Mouse (Mus musculus): Measurements from ENCODE around the gene Pepd. TPM values are rescaled to one million over a fixed set of nuclear protein-coding genes. Genes with fewer than 3 reads are reported as not detected.

Pepd gene
- polyA plus RNA-seq, 1 experiment from 2014 or later = 128 TPM

GRCm38 (mm10) chr7:34910096-34911066 is 1.8 kb upstream of the Pepd start:
- ATAC-seq (no peak), DNase-seq (ENCODE audit: low read depth, low spot score) (no peak)

GRCm38 (mm10) chr7:34913956-34914355 is 1.8 kb downstream of the Pepd start:
- in situ Hi-C loops (cut with MboI; ENCODE audit: low pct_unique_long_range_greater_than_20kb) = no loop called here
- ChIA-PET POLR2A (interaction anchor here (1.7 kb wide), 1 partner anchor 11 kb away, joined by 5 read pairs; no protein-coding TSS in a partner anchor), CTCF (interaction anchor here (1.2 kb wide), 1 partner anchor 17 kb away, joined by 3 read pairs; no protein-coding TSS in a partner anchor)
- ATAC-seq (no peak), DNase-seq (ENCODE audit: low read depth, low spot score) (no peak)
- H3K27me3 ChIP-seq = no peaks in the 10 kb centered on the region
- no peak for TF ChIP-seq CTCF (IDR thresholded peaks at IDR 0.05)

More at GRCm38 (mm10) chr7:34910096-34911066, 1.8 kb upstream of the Pepd start:
- ChIA-PET CTCF (no interaction called here), POLR2A (no interaction called here)
- in situ Hi-C loops (cut with MboI; ENCODE audit: low pct_unique_long_range_greater_than_20kb) = no loop called here
- H3K27me3 ChIP-seq = no peaks in the 10 kb centered on the region
- TF ChIP-seq CTCF (IDR thresholded peaks at IDR 0.05) = no peak

DNA sequence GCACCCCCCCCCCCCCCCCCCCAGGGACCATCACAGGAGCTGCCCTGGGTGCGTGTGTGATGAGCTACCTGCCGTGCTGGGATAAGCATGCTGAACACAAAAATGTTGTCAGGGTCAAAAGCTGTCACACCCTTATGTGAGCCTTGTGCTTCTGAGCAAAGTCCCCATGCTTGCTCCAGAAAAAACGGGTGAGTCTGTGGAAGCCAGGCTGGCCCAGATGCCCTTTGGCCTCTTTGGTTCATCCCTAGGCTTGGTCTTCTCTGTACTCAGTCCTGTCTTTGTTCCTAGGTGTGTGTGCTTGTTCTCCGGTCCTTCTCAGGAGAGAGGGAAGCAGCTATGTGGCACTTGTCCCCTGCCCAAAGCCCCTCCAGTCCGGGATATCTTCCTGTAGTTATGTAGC is 3.4 kb downstream of the Pepd start:
- ChIA-PET POLR2A (interaction anchor here (1.7 kb wide), 1 partner anchor 9 kb away, joined by 5 read pairs; no protein-coding TSS in a partner anchor), CTCF (interaction anchor here (1.1 to 1.6 kb wide), 3 partner anchors 9 to 90 kb away, joined by 3 to 6 read pairs (median 3); no protein-coding TSS in a partner anchor)
- no peak for DNase-seq (ENCODE audit: low read depth, low spot score)
- no peaks in the 10 kb centered on the region for H3K27me3 ChIP-seq
- in situ Hi-C loops (cut with MboI; ENCODE audit: low pct_unique_long_range_greater_than_20kb) = no loop called here
- no peak for TF ChIP-seq CTCF (IDR thresholded peaks at IDR 0.05)
- ATAC-seq = no peak

DNA sequence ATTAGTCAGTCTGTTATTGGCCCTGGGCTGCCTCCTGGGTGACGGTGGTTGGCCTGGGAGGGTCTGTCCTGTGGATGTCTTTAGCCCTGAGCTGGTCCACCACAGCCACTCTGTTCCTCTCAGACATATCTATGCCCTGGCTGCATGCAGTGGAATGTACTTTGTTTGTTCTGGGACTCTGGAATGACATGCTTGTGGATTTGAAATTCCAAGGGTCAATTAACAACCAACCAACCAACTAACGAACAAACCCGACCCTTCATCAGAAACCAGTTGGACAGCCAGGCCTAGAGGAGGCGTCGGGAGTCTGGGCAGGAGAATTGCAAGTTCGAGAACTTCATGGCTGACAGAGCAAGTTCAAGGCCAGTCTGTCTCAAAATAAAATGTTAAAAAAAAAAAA is 5.4 kb downstream of the Pepd start:
- ChIA-PET CTCF (no interaction called here), POLR2A (no interaction called here)
- no peak for TF ChIP-seq CTCF (IDR thresholded peaks at IDR 0.05)
- DNase-seq (ENCODE audit: low read depth, low spot score) (no peak), ATAC-seq (peak; percentile 61)
- in situ Hi-C loops (cut with MboI; ENCODE audit: low pct_unique_long_range_greater_than_20kb) = no loop called here
- H3K27me3 ChIP-seq = no peaks in the 10 kb centered on the region

DNA sequence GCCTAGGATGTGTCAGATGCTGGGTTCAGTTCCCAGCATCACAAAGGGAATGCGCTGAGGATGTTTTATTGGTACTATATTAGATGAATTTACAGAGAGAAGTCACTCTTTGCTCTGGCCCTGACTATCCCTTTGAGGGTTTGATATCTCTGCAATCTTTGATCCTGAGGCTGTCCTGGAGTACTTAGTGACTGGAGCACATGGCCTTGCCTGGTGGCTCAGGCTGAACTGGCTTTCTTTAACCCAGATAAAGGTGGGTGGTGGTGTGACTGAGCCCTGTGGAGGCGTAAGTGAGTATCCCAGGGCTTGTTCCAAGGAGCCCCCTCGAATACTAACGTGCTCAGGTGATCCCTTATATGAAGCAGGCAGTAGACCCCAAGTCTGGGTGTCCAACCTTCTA is 5.8 kb downstream of the Pepd start:
- DNase-seq (ENCODE audit: low read depth, low spot score) = no peak
- no peak for TF ChIP-seq CTCF (IDR thresholded peaks at IDR 0.05)
- ChIA-PET CTCF (no interaction called here), POLR2A (no interaction called here)
- in situ Hi-C loops (cut with MboI; ENCODE audit: low pct_unique_long_range_greater_than_20kb) = no loop called here
- no peak for ATAC-seq
- H3K27me3 ChIP-seq = no peaks in the 10 kb centered on the region

GRCm38 (mm10) chr7:34918416-34918815 is 6.2 kb downstream of the Pepd start:
- in situ Hi-C loops (cut with MboI; ENCODE audit: low pct_unique_long_range_greater_than_20kb) = no loop called here
- H3K27me3 ChIP-seq = no peaks in the 10 kb centered on the region
- DNase-seq (ENCODE audit: low read depth, low spot score) (no peak), ATAC-seq (peak; percentile 36)
- POLR2A ChIA-PET = no interaction called here
- CTCF ChIA-PET = interaction anchor here (1.3 kb wide), 1 partner anchor 18 kb away, joined by 6 read pairs; no protein-coding TSS in a partner anchor
- no peak for TF ChIP-seq CTCF (IDR thresholded peaks at IDR 0.05)

DNA sequence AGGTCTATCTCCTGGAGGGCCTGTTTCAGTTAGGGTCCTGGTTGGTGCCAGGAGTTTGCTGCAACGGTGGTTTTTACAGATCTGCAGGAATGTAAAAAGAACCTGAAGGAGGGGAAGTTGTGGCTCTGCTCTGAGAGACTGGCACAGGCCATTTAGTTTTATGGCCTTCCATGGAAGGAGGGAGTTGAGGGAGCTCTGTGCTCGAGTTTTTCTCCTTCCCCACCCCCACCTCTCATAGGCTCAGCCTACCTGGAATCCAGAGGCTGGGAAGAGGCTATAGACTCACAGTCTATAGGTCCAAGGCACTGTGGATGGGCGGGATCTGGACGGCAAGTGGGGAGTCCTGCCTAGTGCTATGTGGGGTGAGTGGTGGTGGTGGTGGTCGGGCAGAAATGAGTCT is 6.9 kb downstream of the Pepd start:
- H3K27me3 ChIP-seq = no peaks in the 10 kb centered on the region
- ChIA-PET CTCF (interaction anchor here (1.3 to 1.5 kb wide), 3 partner anchors 15 to 19 kb away, joined by 4 to 6 read pairs (median 4); no protein-coding TSS in a partner anchor), POLR2A (interaction anchor here (0.6 kb wide), 1 partner anchor 19 kb away, joined by 3 read pairs; no protein-coding TSS in a partner anchor)
- ATAC-seq = peak; percentile 61
- DNase-seq (ENCODE audit: low read depth, low spot score) = no peak
- in situ Hi-C loops (cut with MboI; ENCODE audit: low pct_unique_long_range_greater_than_20kb) = no loop called here
- no peak for TF ChIP-seq CTCF (IDR thresholded peaks at IDR 0.05)

- in situ Hi-C loops (cut with MboI; ENCODE audit: low pct_unique_long_range_greater_than_20kb) = no loop called here
- no peak for TF ChIP-seq CTCF (IDR thresholded peaks at IDR 0.05)
- DNase-seq (ENCODE audit: low read depth, low spot score) (no peak), ATAC-seq (no peak)
- ChIA-PET CTCF (interaction anchor here (1.3 to 1.5 kb wide), 3 partner anchors 14 to 20 kb away, joined by 4 to 6 read pairs (median 4); no protein-coding TSS in a partner anchor), POLR2A (no interaction called here)
- no peaks in the 10 kb centered on the region for H3K27me3 ChIP-seq
Measured at GRCm38 (mm10) chr7:34919809-34920208, 7.6 kb downstream of the Pepd start.

DNA sequence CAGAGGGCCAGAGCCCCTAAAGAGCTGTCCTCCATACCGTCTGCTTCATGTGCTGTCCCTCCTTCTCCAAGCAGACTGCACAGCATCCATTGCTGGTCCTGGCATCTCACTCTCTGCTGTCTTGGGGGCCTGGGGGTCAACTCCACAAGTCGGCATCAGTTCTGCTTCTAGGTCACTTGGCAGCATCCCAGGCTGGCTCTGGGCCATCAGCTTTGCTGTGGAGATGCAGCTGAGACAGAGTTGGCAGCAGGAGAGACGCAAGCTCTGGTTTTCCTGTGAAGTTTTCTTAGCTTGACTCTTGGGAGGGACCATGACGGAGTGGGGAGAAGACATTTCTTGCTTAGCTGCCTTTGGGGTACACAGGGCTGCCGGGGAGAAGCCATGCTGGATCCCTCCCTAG is 13.0 kb downstream of the Pepd start:
- ATAC-seq = no peak
- TF ChIP-seq CTCF (IDR thresholded peaks at IDR 0.05) = no peak
- in situ Hi-C loops (cut with MboI; ENCODE audit: low pct_unique_long_range_greater_than_20kb) = no loop called here
- no peak for DNase-seq (ENCODE audit: low read depth, low spot score)
- H3K27me3 ChIP-seq = no peaks in the 10 kb centered on the region
- ChIA-PET POLR2A (interaction anchor here (1.3 to 1.8 kb wide), 3 partner anchors 10 to 15 kb away, joined by 4 to 5 read pairs (median 5); partner anchors contain the start of gene Pepd), CTCF (interaction anchor here (1.3 kb wide), 1 partner anchor 13 kb away, joined by 3 read pairs; no protein-coding TSS in a partner anchor)

DNA sequence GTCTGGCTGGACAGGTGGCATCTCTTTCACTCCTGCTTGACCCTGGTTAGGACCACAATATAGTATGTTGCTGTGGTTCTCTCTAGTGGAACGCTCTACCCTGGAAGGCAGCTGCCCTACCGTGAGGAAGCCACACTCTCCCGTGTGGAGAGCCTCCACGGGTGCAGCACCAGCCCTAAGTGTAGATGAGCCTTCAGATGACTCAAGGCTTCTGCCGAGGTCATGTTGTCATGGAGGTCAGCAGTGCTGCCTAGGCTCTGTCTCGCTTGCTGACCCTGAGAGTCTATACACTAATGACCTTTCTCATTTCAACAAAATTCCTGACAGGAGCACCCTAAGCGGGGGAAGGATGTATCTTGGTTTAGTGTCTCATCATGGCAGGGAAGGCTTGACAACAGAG is 13.8 kb downstream of the Pepd start:
- ChIA-PET POLR2A (interaction anchor here (1.8 kb wide), 1 partner anchor 13 kb away, joined by 5 read pairs; the partner anchor contains the start of gene Pepd), CTCF (interaction anchor here (1.2 to 1.3 kb wide), 2 partner anchors 10 to 12 kb away, joined by 3 read pairs; no protein-coding TSS in a partner anchor)
- DNase-seq (ENCODE audit: low read depth, low spot score) (no peak), ATAC-seq (no peak)
- in situ Hi-C loops (cut with MboI; ENCODE audit: low pct_unique_long_range_greater_than_20kb) = no loop called here
- no peak for TF ChIP-seq CTCF (IDR thresholded peaks at IDR 0.05)
- no peaks in the 10 kb centered on the region for H3K27me3 ChIP-seq
